Mouse (Mus musculus) myocyte (in vitro differentiated cells): ENCODE results near the gene Plaur. TPM values are rescaled to one million over a fixed set of nuclear protein-coding genes. Genes with fewer than 3 reads are reported as not detected.
A peak's percentile ranks its signal among the peaks of the same experiment; 100 is the strongest.

Experiments
- H3K27me3 ChIP-seq: one replicate; pipeline ENCODE4 v1.6.1; 2011; ENCODE audit not compliant: control insufficient read depth, insufficient read depth, insufficient read length
- H3K36me3 ChIP-seq: one replicate; pipeline ENCODE4 v1.6.1; 2011; ENCODE audit not compliant: control insufficient read depth, insufficient read depth
- H3K4me2 ChIP-seq: one replicate; pipeline ENCODE4 v1.6.1; 2011; ENCODE audit warnings: low read depth, control low read depth
- H3K4me3 ChIP-seq: one replicate; pipeline ENCODE4 v1.5.1; 2011; ENCODE audit warnings: mild to moderate bottlenecking, control low read depth, moderate library complexity
- H3K79me2 ChIP-seq: one replicate; pipeline ENCODE4 v1.6.1; 2011; ENCODE audit not compliant: control insufficient read depth, insufficient read depth
- H3ac ChIP-seq: one replicate; pipeline ENCODE4 v1.6.1; 2011; ENCODE audit not compliant: control insufficient read depth, insufficient read length
- CEBPB ChIP-seq: IDR thresholded peaks from 2 replicates; pipeline ENCODE4 v1.6.1; 2011; ENCODE audit warnings: mild to moderate bottlenecking, moderate library complexity; ENCODE audit not compliant: poor library complexity, insufficient read depth, severe bottlenecking
- E2F4 ChIP-seq: IDR thresholded peaks from one replicate; pipeline ENCODE4 v1.6.1; 2011; ENCODE audit warnings: mild to moderate bottlenecking, control low read depth, moderate library complexity; ENCODE audit not compliant: insufficient read depth
- MAX ChIP-seq: IDR thresholded peaks from one replicate; pipeline ENCODE4 v1.6.1; 2011; ENCODE audit warnings: low read depth, mild to moderate bottlenecking, control low read depth
- MYOD1 ChIP-seq, 3 experiments: IDR thresholded peaks; one replicate each; pipeline ENCODE4 v1.6.1; 2011; ENCODE audit warnings: control low read depth in 2 of 3, low read depth in 2 of 3, mild to moderate bottlenecking in 2 of 3, moderate library complexity in 1 of 3; ENCODE audit not compliant: insufficient read length in 2 of 3, control insufficient read depth in 1 of 3
- MYOG ChIP-seq, 3 experiments: IDR thresholded peaks; one replicate each; pipeline ENCODE4 v1.6.1; 2011; ENCODE audit warnings: control low read depth in 2 of 3, low read depth in 2 of 3, mild to moderate bottlenecking in 2 of 3; ENCODE audit not compliant: insufficient read length in 2 of 3, control insufficient read depth in 1 of 3, insufficient read depth in 1 of 3
- POLR2A ChIP-seq: IDR thresholded peaks from one replicate; pipeline ENCODE4 v1.6.1; 2011; ENCODE audit warnings: low read depth, mild to moderate bottlenecking, control low read depth, moderate library complexity; ENCODE audit not compliant: insufficient read length
- POLR2AphosphoS2 ChIP-seq: IDR thresholded peaks from one replicate; pipeline ENCODE4 v1.6.1; 2011; ENCODE audit warnings: low read depth, control low read depth; ENCODE audit not compliant: insufficient read length
- REST ChIP-seq: IDR thresholded peaks from one replicate; pipeline ENCODE4 v1.6.1; 2011; ENCODE audit warnings: mild to moderate bottlenecking, control low read depth, moderate library complexity; ENCODE audit not compliant: insufficient read depth, insufficient read length
- SRF ChIP-seq: IDR thresholded peaks from one replicate; pipeline ENCODE4 v1.6.1; 2011; ENCODE audit warnings: low read depth; ENCODE audit not compliant: control insufficient read depth, insufficient read length
- TCF12 ChIP-seq: IDR thresholded peaks from one replicate; pipeline ENCODE4 v1.6.1; 2011; ENCODE audit warnings: mild to moderate bottlenecking, control low read depth; ENCODE audit not compliant: poor library complexity, insufficient read depth, severe bottlenecking
- TCF3 ChIP-seq: IDR thresholded peaks from one replicate; pipeline ENCODE4 v1.6.1; 2011; ENCODE audit warnings: low read depth, control low read depth; ENCODE audit not compliant: insufficient read length
- USF1 ChIP-seq: IDR thresholded peaks from one replicate; pipeline ENCODE4 v1.6.1; 2011; ENCODE audit warnings: low read depth, mild to moderate bottlenecking, control low read depth, moderate library complexity
- polyA plus RNA-seq: library from polyadenylated mRNA; unstranded; fragments of >200 nt; fragmentation: generic; extraction: Trizol; gene quantifications from one replicate; pipeline ENCODE4 v1.2.1, GENCODE M21; 2012; ENCODE audit warnings: missing spikeins

Gene Plaur
- polyA plus RNA-seq, 1 experiment = 32.5 TPM

- no peak overlapping the region for H3K4me3 ChIP-seq
- TF ChIP-seq MAX = no peak
- no peak for TF ChIP-seq TCF12
- no peak for TF ChIP-seq E2F4
- TF ChIP-seq TCF3 = no peak
- TF ChIP-seq POLR2A = no peak
- no peak for TF ChIP-seq USF1
- TF ChIP-seq MYOD1 (IDR thresholded peaks at IDR 0.05; ENCODE audit: control insufficient read depth in 1 of 3, insufficient read length in 2 of 3, low read depth in 2 of 3) = no peak
- TF ChIP-seq POLR2AphosphoS2 = no peak
- no peak for TF ChIP-seq CEBPB
- TF ChIP-seq SRF = no peak
- no peak for TF ChIP-seq MYOG (IDR thresholded peaks at IDR 0.05; ENCODE audit: control insufficient read depth in 1 of 3, insufficient read depth in 1 of 3, insufficient read length in 2 of 3, low read depth in 2 of 3)
- no peak for TF ChIP-seq REST
- H3K27me3 ChIP-seq = no peaks in the 10 kb centered on the region
- no peaks in the 10 kb centered on the region for H3K79me2 ChIP-seq
- no peak overlapping the region for H3K4me2 ChIP-seq
- no peaks in the 10 kb centered on the region for H3K36me3 ChIP-seq
- H3ac ChIP-seq = no peak overlapping the region
These were observed 35.1 kb upstream of the Plaur start for GRCm38 (mm10) chr7:24427168-24427567.

GRCm38 (mm10) chr7:24428725-24429124 lies 33.6 kb upstream of the Plaur start:
- H3K4me3 ChIP-seq = no peak overlapping the region
- TF ChIP-seq E2F4 (no peak), TCF3 (no peak), POLR2AphosphoS2 (no peak), TCF12 (no peak), MAX (no peak), REST (no peak), MYOD1 (IDR thresholded peaks at IDR 0.05; ENCODE audit: control insufficient read depth in 1 of 3, insufficient read length in 2 of 3, low read depth in 2 of 3) (no peak), MYOG (IDR thresholded peaks at IDR 0.05; ENCODE audit: control insufficient read depth in 1 of 3, insufficient read depth in 1 of 3, insufficient read length in 2 of 3, low read depth in 2 of 3) (no peak), POLR2A (no peak), SRF (no peak), CEBPB (no peak), USF1 (no peak)
- H3K79me2 ChIP-seq = no peaks in the 10 kb centered on the region
- peak overlapping the region; percentile 51 for H3K4me2 ChIP-seq
- H3K27me3 ChIP-seq = no peaks in the 10 kb centered on the region
- H3K36me3 ChIP-seq = no peaks in the 10 kb centered on the region
- H3ac ChIP-seq = no peak overlapping the region

GRCm38 (mm10) chr7:24429413-24430112 lies 32.7 kb upstream of the Plaur start:
- TF ChIP-seq POLR2AphosphoS2 = no peak
- no peak for TF ChIP-seq MAX
- no peak for TF ChIP-seq CEBPB
- TF ChIP-seq MYOD1 (IDR thresholded peaks at IDR 0.05; ENCODE audit: control insufficient read depth in 1 of 3, insufficient read length in 2 of 3, low read depth in 2 of 3) = peak; percentile 89 to 97 (median 95)
- peak; percentile 22 for TF ChIP-seq TCF3
- peak in 1 of 3 experiments; percentile 81 for TF ChIP-seq MYOG (IDR thresholded peaks at IDR 0.05; ENCODE audit: control insufficient read depth in 1 of 3, insufficient read depth in 1 of 3, insufficient read length in 2 of 3, low read depth in 2 of 3)
- TF ChIP-seq POLR2A = peak; percentile 28
- peak; percentile 54 for TF ChIP-seq TCF12
- Histone ChIP-seq H3ac (no peak overlapping the region), H3K79me2 (no peaks in the 10 kb centered on the region), H3K4me2 (peak overlapping the region; percentile 51), H3K27me3 (no peaks in the 10 kb centered on the region), H3K4me3 (no peak overlapping the region), H3K36me3 (no peaks in the 10 kb centered on the region)

GRCm38 (mm10) chr7:24430551-24431345 lies 31.5 kb upstream of the Plaur start:
- Histone ChIP-seq H3K4me2 (no peak overlapping the region), H3K27me3 (no peaks in the 10 kb centered on the region), H3K36me3 (no peaks in the 10 kb centered on the region), H3ac (no peak overlapping the region), H3K4me3 (no peak overlapping the region), H3K79me2 (no peaks in the 10 kb centered on the region)
- TF ChIP-seq E2F4 = no peak
- no peak for TF ChIP-seq POLR2AphosphoS2
- no peak for TF ChIP-seq TCF3
- TF ChIP-seq SRF = no peak
- no peak for TF ChIP-seq REST
- TF ChIP-seq USF1 = no peak
- no peak for TF ChIP-seq MAX
- no peak for TF ChIP-seq TCF12
- no peak for TF ChIP-seq MYOD1 (IDR thresholded peaks at IDR 0.05; ENCODE audit: control insufficient read depth in 1 of 3, insufficient read length in 2 of 3, low read depth in 2 of 3)
- no peak for TF ChIP-seq CEBPB
- TF ChIP-seq MYOG (IDR thresholded peaks at IDR 0.05; ENCODE audit: control insufficient read depth in 1 of 3, insufficient read depth in 1 of 3, insufficient read length in 2 of 3, low read depth in 2 of 3) = no peak
- no peak for TF ChIP-seq POLR2A
